ENCODE assay signal across 29 mouse cellular contexts in the genomic region with DNA sequence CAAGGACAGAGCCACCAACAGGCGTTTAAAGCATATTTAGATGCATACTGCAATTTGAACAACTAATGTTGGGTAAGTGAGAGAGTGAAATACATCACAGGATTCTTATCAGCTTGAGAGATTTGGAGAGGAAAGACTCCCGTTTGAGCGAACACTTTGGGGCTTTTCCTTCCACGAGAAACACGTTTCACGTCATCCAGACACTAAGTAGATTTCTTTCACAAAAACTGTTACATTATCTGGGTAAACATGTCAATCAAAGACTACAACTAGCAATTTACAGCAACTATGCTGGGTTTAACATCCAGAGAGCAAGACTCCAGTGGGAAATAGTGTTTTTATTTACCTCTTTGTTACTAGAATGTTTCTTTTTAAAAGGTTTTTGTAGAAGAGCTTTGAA.
"Had no signal": no experiment of that assay in that cellular context is flagged by ENCODE, and none has a peak within 500 bp of the region (broad histone marks: within the 10 kb centered on the region; RNA-seq: fewer than 3 reads in every experiment).

No protein-coding gene starts in this region.

- H3K9ac ChIP-seq: heart, embryonic 13.5 days; heart, embryonic 15.5 days; hindbrain, embryonic 13.5 days; hindbrain, embryonic 15.5 days; kidney, embryonic 15.5 days; limb, embryonic 12.5 days; liver, embryonic 13.5 days; liver, embryonic 15.5 days; liver, postnatal 0 days had no signal

- H3K36me3 ChIP-seq: heart, embryonic 13.5 days; heart, embryonic 15.5 days; hindbrain, embryonic 13.5 days; hindbrain, embryonic 15.5 days; kidney, embryonic 15.5 days; limb, embryonic 10.5 days; limb, embryonic 12.5 days; liver, embryonic 13.5 days; liver, embryonic 15.5 days had no signal

- H3K4me1 ChIP-seq: heart, embryonic 13.5 days; heart, embryonic 15.5 days; hindbrain, embryonic 13.5 days; hindbrain, embryonic 15.5 days; kidney, embryonic 15.5 days; limb, embryonic 10.5 days; limb, embryonic 12.5 days; liver, embryonic 13.5 days; liver, embryonic 15.5 days had no signal

- ATAC-seq: hindbrain, postnatal 0 days; intestine, embryonic 16.5 days; liver, postnatal 0 days had no signal

- H3K4me3 ChIP-seq: heart, adult 2 months; heart, embryonic 13.5 days; heart, embryonic 15.5 days; hindbrain, embryonic 13.5 days; hindbrain, embryonic 15.5 days; kidney, embryonic 15.5 days; limb, embryonic 10.5 days; limb, embryonic 12.5 days; liver, embryonic 13.5 days; liver, embryonic 15.5 days had no signal

- DNase-seq: gastrocnemius, postnatal 14 days; gastrocnemius, postnatal 36 days; heart, adult 11 months; heart, adult 2 months; heart, postnatal 14 days; heart, postnatal 36 days; kidney, adult 11 months; kidney, adult 2 months; kidney, adult 9 months; kidney, postnatal 14 days; kidney, postnatal 36 days; layer of hippocampus, adult 9-11 months; layer of hippocampus, postnatal 36 days; liver; liver, embryonic 13.5 days; liver, postnatal 0 days had no signal

- H3K27ac ChIP-seq: heart, adult 2 months; heart, embryonic 13.5 days; heart, embryonic 15.5 days; hindbrain, embryonic 13.5 days; hindbrain, embryonic 15.5 days; hindbrain, postnatal 0 days; kidney, embryonic 15.5 days; kidney, postnatal 0 days; limb, embryonic 10.5 days; limb, embryonic 12.5 days; liver, embryonic 13.5 days; liver, embryonic 15.5 days had no signal

- H3K9me3 ChIP-seq: heart, embryonic 13.5 days; heart, embryonic 15.5 days; hindbrain, embryonic 13.5 days; hindbrain, embryonic 15.5 days; kidney, embryonic 15.5 days; limb, embryonic 10.5 days; limb, embryonic 12.5 days; liver, embryonic 13.5 days; liver, embryonic 15.5 days had no signal

- H3K4me2 ChIP-seq: heart, embryonic 11.5 days; heart, embryonic 13.5 days; heart, embryonic 15.5 days; hindbrain, embryonic 13.5 days; hindbrain, embryonic 15.5 days; kidney, embryonic 15.5 days; limb, embryonic 12.5 days; liver, embryonic 11.5 days; liver, embryonic 13.5 days; liver, embryonic 15.5 days had no signal

- H3K27me3 ChIP-seq: heart, embryonic 13.5 days; heart, embryonic 15.5 days; hindbrain, embryonic 13.5 days; hindbrain, embryonic 15.5 days; kidney, embryonic 15.5 days; limb, embryonic 12.5 days; liver, embryonic 13.5 days; liver, embryonic 15.5 days had no signal
